Mouse (Mus musculus): Measurements from ENCODE around the gene Plxna4. TPM values are rescaled to one million over a fixed set of nuclear protein-coding genes. Genes with fewer than 3 reads are reported as not detected.

Gene Plxna4
- total RNA-seq, 1 experiment, result 0.98 TPM

- no peak for DNase-seq (ENCODE audit: low read depth, low spot score)
- H3K9me3 ChIP-seq (ENCODE audit: control insufficient read depth, insufficient read depth, low read depth, low read length), result no peaks in the 10 kb centered on the region
- no peak for TF ChIP-seq ZC3H11A (IDR thresholded peaks at IDR 0.05; ENCODE audit: borderline replicate concordance, low read depth, low read length)
- H3K4me3 ChIP-seq (ENCODE audit: insufficient read depth in 1 of 2, low read depth in 1 of 2, low read length in 2 of 2, poor library complexity in 1 of 2, severe bottlenecking in 1 of 2), result no peak overlapping the region
- in situ Hi-C loops (cut with MboI; ENCODE audit: low sequenced_read_pairs in 2 of 2, unreplicated experiment in 2 of 2), result no loop called here
- H3K27ac ChIP-seq (ENCODE audit: insufficient read depth, low read depth, low read length, poor library complexity, severe bottlenecking), result no peak overlapping the region
- H3K4me1 ChIP-seq (ENCODE audit: control insufficient read depth in 2 of 2, insufficient read depth in 2 of 2, low read length in 2 of 2, poor library complexity in 1 of 2), result no peaks in the 10 kb centered on the region
- H3K36me3 ChIP-seq (ENCODE audit: control insufficient read depth, insufficient read depth, low read length, poor library complexity, severe bottlenecking), result no peaks in the 10 kb centered on the region
- H3K9ac ChIP-seq (ENCODE audit: insufficient read depth, low read depth, low read length, poor library complexity, severe bottlenecking), result no peak overlapping the region
These were observed 335.8 kb downstream of the Plxna4 start for GRCm38 (mm10) chr6:32252168-32252567.

DNA sequence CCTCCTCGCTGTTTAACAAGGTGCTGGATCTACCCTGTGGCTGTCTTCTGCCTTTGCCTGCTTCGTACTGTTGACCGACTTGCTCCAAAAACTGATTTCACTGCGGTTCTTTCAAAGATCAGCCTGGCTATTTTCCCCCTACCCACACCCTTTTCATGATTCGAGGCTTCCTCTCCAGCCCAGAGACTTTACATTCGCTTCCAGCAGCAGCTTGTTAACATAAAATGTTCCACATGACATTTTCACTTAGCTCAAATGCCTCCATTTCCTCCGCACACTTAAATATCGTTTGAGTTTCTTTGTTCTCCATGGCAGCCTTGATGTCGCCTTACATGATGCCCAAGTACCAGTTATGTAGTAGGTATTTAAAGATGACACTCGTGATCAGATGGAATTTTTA lies 336.3 kb downstream of the Plxna4 start:
- Histone ChIP-seq H3K9me3 (ENCODE audit: control insufficient read depth, insufficient read depth, low read depth, low read length) (no peaks in the 10 kb centered on the region), H3K4me3 (ENCODE audit: insufficient read depth in 1 of 2, low read depth in 1 of 2, low read length in 2 of 2, poor library complexity in 1 of 2, severe bottlenecking in 1 of 2) (no peak overlapping the region), H3K27ac (ENCODE audit: insufficient read depth, low read depth, low read length, poor library complexity, severe bottlenecking) (no peak overlapping the region), H3K36me3 (ENCODE audit: control insufficient read depth, insufficient read depth, low read length, poor library complexity, severe bottlenecking) (no peaks in the 10 kb centered on the region), H3K4me1 (ENCODE audit: control insufficient read depth in 2 of 2, insufficient read depth in 2 of 2, low read length in 2 of 2, poor library complexity in 1 of 2) (no peaks in the 10 kb centered on the region), H3K9ac (ENCODE audit: insufficient read depth, low read depth, low read length, poor library complexity, severe bottlenecking) (no peak overlapping the region)
- TF ChIP-seq HCFC1 (IDR thresholded peaks at IDR 0.05; ENCODE audit: borderline replicate concordance, insufficient read depth, low read length), result no peak
- no peak for TF ChIP-seq MAFK (IDR thresholded peaks at IDR 0.05; ENCODE audit: insufficient read depth, low read depth, low read length)
- TF ChIP-seq ZC3H11A (IDR thresholded peaks at IDR 0.05; ENCODE audit: borderline replicate concordance, low read depth, low read length), result no peak
- TF ChIP-seq ZNF384 (IDR thresholded peaks at IDR 0.05; ENCODE audit: low read depth, low read length), result no peak
- TF ChIP-seq CHD2 (IDR thresholded peaks at IDR 0.05; ENCODE audit: low read depth, low read length), result no peak
- DNase-seq (ENCODE audit: low read depth, low spot score), result no peak
- in situ Hi-C loops (cut with MboI; ENCODE audit: low sequenced_read_pairs in 2 of 2, unreplicated experiment in 2 of 2), result no loop called here

DNA sequence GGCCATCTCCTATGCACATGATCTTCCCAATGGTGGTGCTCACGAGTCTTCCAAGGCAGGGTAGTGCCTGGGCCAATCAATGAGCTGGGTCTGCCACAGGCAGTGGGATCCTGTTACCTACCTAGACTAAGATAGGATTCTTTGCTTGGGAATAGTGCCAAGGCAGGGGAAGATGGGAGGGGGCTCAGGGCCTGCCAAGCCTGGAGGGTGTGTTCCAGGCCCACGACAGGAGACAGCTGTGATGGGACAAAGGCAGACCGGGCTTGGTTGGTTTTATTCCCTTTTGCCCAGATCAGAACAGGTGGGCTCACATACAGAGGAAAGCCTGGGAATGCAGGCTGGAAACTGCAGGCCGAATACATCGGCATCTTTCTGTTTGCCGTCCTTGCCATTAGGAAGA lies 342.0 kb downstream of the Plxna4 start:
- Histone ChIP-seq H3K4me3 (ENCODE audit: insufficient read depth in 1 of 2, low read depth in 1 of 2, low read length in 2 of 2, poor library complexity in 1 of 2, severe bottlenecking in 1 of 2) (no peak overlapping the region), H3K36me3 (ENCODE audit: control insufficient read depth, insufficient read depth, low read length, poor library complexity, severe bottlenecking) (no peaks in the 10 kb centered on the region), H3K27ac (ENCODE audit: insufficient read depth, low read depth, low read length, poor library complexity, severe bottlenecking) (no peak overlapping the region), H3K9me3 (ENCODE audit: control insufficient read depth, insufficient read depth, low read depth, low read length) (no peaks in the 10 kb centered on the region), H3K9ac (ENCODE audit: insufficient read depth, low read depth, low read length, poor library complexity, severe bottlenecking) (no peak overlapping the region), H3K4me1 (ENCODE audit: control insufficient read depth in 2 of 2, insufficient read depth in 2 of 2, low read length in 2 of 2, poor library complexity in 1 of 2) (no peaks in the 10 kb centered on the region)
- TF ChIP-seq ZNF384 (IDR thresholded peaks at IDR 0.05; ENCODE audit: low read depth, low read length) (no peak), MAFK (IDR thresholded peaks at IDR 0.05; ENCODE audit: insufficient read depth, low read depth, low read length) (no peak), HCFC1 (IDR thresholded peaks at IDR 0.05; ENCODE audit: borderline replicate concordance, insufficient read depth, low read length) (no peak), ZC3H11A (IDR thresholded peaks at IDR 0.05; ENCODE audit: borderline replicate concordance, low read depth, low read length) (no peak), CHD2 (IDR thresholded peaks at IDR 0.05; ENCODE audit: low read depth, low read length) (no peak)
- no peak for DNase-seq (ENCODE audit: low read depth, low spot score)
- in situ Hi-C loops (cut with MboI; ENCODE audit: low sequenced_read_pairs in 2 of 2, unreplicated experiment in 2 of 2), result no loop called here

DNA sequence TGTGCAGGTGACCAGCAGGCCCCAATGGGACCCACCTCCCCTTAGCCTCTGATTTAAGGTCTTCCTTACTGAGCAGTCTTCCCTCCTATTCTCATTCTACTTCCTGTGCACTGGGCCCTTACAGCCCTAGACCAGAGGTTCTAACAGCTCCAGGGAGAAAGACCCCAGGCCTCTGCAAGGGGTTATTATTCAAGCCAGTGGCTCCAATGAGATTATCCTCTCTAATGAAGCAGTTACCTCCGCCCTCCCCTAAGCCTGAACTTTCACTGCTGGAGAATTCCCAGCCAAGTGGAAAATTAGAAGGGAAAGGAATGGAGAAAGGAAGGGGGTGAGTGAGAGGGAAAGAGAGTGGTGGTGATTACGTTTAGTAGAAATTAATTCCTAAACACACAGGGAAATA lies 345.0 kb downstream of the Plxna4 start:
- Histone ChIP-seq H3K27ac (ENCODE audit: insufficient read depth, low read depth, low read length, poor library complexity, severe bottlenecking) (no peak overlapping the region), H3K9me3 (ENCODE audit: control insufficient read depth, insufficient read depth, low read depth, low read length) (no peaks in the 10 kb centered on the region), H3K36me3 (ENCODE audit: control insufficient read depth, insufficient read depth, low read length, poor library complexity, severe bottlenecking) (no peaks in the 10 kb centered on the region), H3K9ac (ENCODE audit: insufficient read depth, low read depth, low read length, poor library complexity, severe bottlenecking) (no peak overlapping the region), H3K4me1 (ENCODE audit: control insufficient read depth in 2 of 2, insufficient read depth in 2 of 2, low read length in 2 of 2, poor library complexity in 1 of 2) (no peaks in the 10 kb centered on the region), H3K4me3 (ENCODE audit: insufficient read depth in 1 of 2, low read depth in 1 of 2, low read length in 2 of 2, poor library complexity in 1 of 2, severe bottlenecking in 1 of 2) (no peak overlapping the region)
- DNase-seq (ENCODE audit: low read depth, low spot score), result no peak
- in situ Hi-C loops (cut with MboI; ENCODE audit: low sequenced_read_pairs in 2 of 2, unreplicated experiment in 2 of 2), result no loop called here
- TF ChIP-seq ZNF384 (IDR thresholded peaks at IDR 0.05; ENCODE audit: low read depth, low read length), result no peak
- TF ChIP-seq CHD2 (IDR thresholded peaks at IDR 0.05; ENCODE audit: low read depth, low read length), result no peak
- no peak for TF ChIP-seq MAFK (IDR thresholded peaks at IDR 0.05; ENCODE audit: insufficient read depth, low read depth, low read length)
- TF ChIP-seq ZC3H11A (IDR thresholded peaks at IDR 0.05; ENCODE audit: borderline replicate concordance, low read depth, low read length), result no peak
- no peak for TF ChIP-seq HCFC1 (IDR thresholded peaks at IDR 0.05; ENCODE audit: borderline replicate concordance, insufficient read depth, low read length)

DNA sequence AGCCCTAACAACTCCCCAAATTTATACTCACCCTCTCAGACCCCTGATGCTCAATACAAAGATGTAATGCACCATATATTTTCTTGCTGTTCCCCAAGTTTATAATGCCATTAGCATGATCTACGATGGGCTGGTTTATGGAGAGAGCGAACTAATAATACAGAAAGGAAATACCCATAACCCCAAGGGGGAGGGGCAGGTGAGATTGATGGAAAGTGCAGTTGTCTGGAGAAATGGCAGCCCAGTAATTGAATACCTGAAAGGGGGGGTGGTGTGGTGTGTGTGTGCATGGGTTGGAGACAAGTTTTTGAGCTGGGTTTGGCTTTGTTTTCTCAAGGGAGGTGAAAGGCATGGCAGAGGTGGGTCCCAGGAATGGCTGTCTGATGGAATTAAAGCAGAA lies 356.6 kb downstream of the Plxna4 start:
- Histone ChIP-seq H3K36me3 (ENCODE audit: control insufficient read depth, insufficient read depth, low read length, poor library complexity, severe bottlenecking) (no peaks in the 10 kb centered on the region), H3K9me3 (ENCODE audit: control insufficient read depth, insufficient read depth, low read depth, low read length) (no peaks in the 10 kb centered on the region), H3K27ac (ENCODE audit: insufficient read depth, low read depth, low read length, poor library complexity, severe bottlenecking) (no peak overlapping the region), H3K4me1 (ENCODE audit: control insufficient read depth in 2 of 2, insufficient read depth in 2 of 2, low read length in 2 of 2, poor library complexity in 1 of 2) (peaks cover 0 to 2% of the 10 kb centered on the region in 2 experiments; a peak in 2 of 4 replicates), H3K4me3 (ENCODE audit: insufficient read depth in 1 of 2, low read depth in 1 of 2, low read length in 2 of 2, poor library complexity in 1 of 2, severe bottlenecking in 1 of 2) (no peak overlapping the region), H3K9ac (ENCODE audit: insufficient read depth, low read depth, low read length, poor library complexity, severe bottlenecking) (no peak overlapping the region)
- in situ Hi-C loops (cut with MboI; ENCODE audit: low sequenced_read_pairs in 2 of 2, unreplicated experiment in 2 of 2), result no loop called here
- TF ChIP-seq MAFK (IDR thresholded peaks at IDR 0.05; ENCODE audit: insufficient read depth, low read depth, low read length) (no peak), CHD2 (IDR thresholded peaks at IDR 0.05; ENCODE audit: low read depth, low read length) (no peak), ZNF384 (IDR thresholded peaks at IDR 0.05; ENCODE audit: low read depth, low read length) (no peak), ZC3H11A (IDR thresholded peaks at IDR 0.05; ENCODE audit: borderline replicate concordance, low read depth, low read length) (no peak), HCFC1 (IDR thresholded peaks at IDR 0.05; ENCODE audit: borderline replicate concordance, insufficient read depth, low read length) (no peak)
- no peak for DNase-seq (ENCODE audit: low read depth, low spot score)

All from ES-E14 (cell line).